ENCODE assay signal across 9 mouse cellular contexts in the genomic region with DNA sequence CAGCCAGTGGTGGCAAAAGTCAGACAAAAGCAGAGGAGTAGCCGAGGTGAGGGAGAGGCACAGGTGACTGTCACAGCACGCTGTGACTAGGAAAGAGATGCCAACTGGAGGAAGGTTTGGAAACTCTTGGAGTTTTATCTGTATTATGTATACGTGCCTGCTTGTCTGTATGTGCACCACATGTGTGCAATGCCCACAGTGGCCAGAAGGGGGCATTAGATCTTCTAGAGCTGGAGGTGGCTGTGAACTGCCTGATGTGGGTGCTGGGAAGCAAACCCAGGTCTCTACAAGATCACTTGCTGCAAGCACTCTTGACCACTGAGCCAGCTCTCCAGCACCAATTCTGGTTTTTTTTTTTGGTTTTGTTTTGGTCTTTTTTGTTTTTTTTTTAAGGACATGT. TPM values are rescaled to one million over a fixed set of nuclear protein-coding genes. Genes with fewer than 3 reads are reported as not detected.
DNase-seq lines count a peak whose midpoint lies in the region; ATAC-seq and TF ChIP-seq lines count a peak whose summit lies in the region.
"Had no signal": no experiment of that assay in that cellular context is flagged by ENCODE, and none has a peak within 500 bp of the region (broad histone marks: within the 10 kb centered on the region; RNA-seq: fewer than 3 reads in every experiment).

No protein-coding gene starts in this region.

- no peak overlapping the region for H3K4me2 ChIP-seq in midbrain, embryonic 11.5 days
- no peak overlapping the region for H3K4me2 ChIP-seq in midbrain, embryonic 16.5 days (ENCODE audit: low read length)
- no peak overlapping the region for H3K4me2 ChIP-seq in stomach, embryonic 15.5 days
- H3K4me2 ChIP-seq: forebrain, embryonic 12.5 days had no signal

- no peak for TF ChIP-seq POLR2A in kidney, adult 2 months (IDR thresholded peaks at IDR 0.05; ENCODE audit: low read depth, low read length)

- no peak for ATAC-seq in midbrain, embryonic 11.5 days (ENCODE audit: low FRiP score)
- ATAC-seq in midbrain, embryonic 16.5 days: no peak
- ATAC-seq in stomach, embryonic 15.5 days (ENCODE audit: insufficient read depth, low FRiP score, low read depth): no peak
- ATAC-seq in activated CD4-positive, CD25-positive, alpha-beta regulatory T cell, adult 4 months: no peak

- WGBS in kidney, adult 2 months: 98% methylated on average over 3 of the region's 3 CpGs
- WGBS in midbrain, embryonic 11.5 days: 94% methylated on average over 3 of the region's 3 CpGs
- 97% methylated on average over 3 of the region's 3 CpGs for WGBS in midbrain, embryonic 16.5 days
- WGBS in stomach, embryonic 15.5 days: 88% methylated on average over 3 of the region's 3 CpGs

- no peaks in the 10 kb centered on the region for H3K27me3 ChIP-seq in kidney, adult 2 months (replicated peaks; ENCODE audit: control insufficient read depth, insufficient read depth, low read length)
- H3K27me3 ChIP-seq in midbrain, embryonic 11.5 days (ENCODE audit: control insufficient read depth, insufficient read depth, low read length): no peaks in the 10 kb centered on the region
- H3K27me3 ChIP-seq in midbrain, embryonic 16.5 days (ENCODE audit: control insufficient read depth, insufficient read depth, low read depth, low read length): no peaks in the 10 kb centered on the region
- H3K27me3 ChIP-seq in stomach, embryonic 15.5 days (replicated peaks): no peaks in the 10 kb centered on the region
- H3K27me3 ChIP-seq: forebrain, embryonic 12.5 days had no signal

- no peaks in the 10 kb centered on the region for H3K9me3 ChIP-seq in midbrain, embryonic 11.5 days (ENCODE audit: control insufficient read depth, low read length)
- H3K9me3 ChIP-seq in midbrain, embryonic 16.5 days (replicated peaks; ENCODE audit: control insufficient read depth, low read length, poor library complexity, severe bottlenecking): no peaks in the 10 kb centered on the region
- H3K9me3 ChIP-seq in stomach, embryonic 15.5 days: no peaks in the 10 kb centered on the region
- H3K9me3 ChIP-seq: forebrain, embryonic 12.5 days had no signal

- 0 out of 2 replicates have a peak, but pooled peaks have one; percentile 21 for TF ChIP-seq CTCF in kidney, adult 2 months (conservative IDR thresholded peaks at IDR 0.05; ENCODE audit: insufficient read depth, insufficient read length, low read depth, low read length)

- no peak for DNase-seq in kidney, adult 2 months
- DNase-seq in kidney, postnatal 10 days: no peak
- peak; percentile 81 for DNase-seq in midbrain, embryonic 11.5 days (ENCODE audit: low spot score, missing footprints)
- peak; percentile 88 for DNase-seq in ZHBTc4 (ENCODE audit: low read depth, low spot score)
- no peak for DNase-seq in spleen, postnatal 14 days (ENCODE audit: low spot score in 2 of 2)

- H3K9ac ChIP-seq in midbrain, embryonic 11.5 days (ENCODE audit: low read length): no peak overlapping the region
- no peak overlapping the region for H3K9ac ChIP-seq in midbrain, embryonic 16.5 days (ENCODE audit: low read depth, low read length)
- H3K9ac ChIP-seq in stomach, embryonic 15.5 days: no peak overlapping the region
- H3K9ac ChIP-seq: forebrain, embryonic 12.5 days had no signal

- H3K27ac ChIP-seq in kidney, adult 2 months (ENCODE audit: insufficient read depth, low read depth, low read length): peak overlapping the region; percentile 51
- no peak overlapping the region for H3K27ac ChIP-seq in midbrain, embryonic 11.5 days (ENCODE audit: low read depth, low read length)
- no peak overlapping the region for H3K27ac ChIP-seq in midbrain, embryonic 16.5 days (ENCODE audit: low read length)
- H3K27ac ChIP-seq in stomach, embryonic 15.5 days: peak overlapping the region; percentile 31; the same call in 1 of the 2 replicates
- H3K27ac ChIP-seq: forebrain, embryonic 12.5 days had no signal

- peaks cover 61% of the 10 kb centered on the region for H3K4me1 ChIP-seq in kidney, adult 2 months (ENCODE audit: control insufficient read depth, insufficient read depth, low read length)
- H3K4me1 ChIP-seq in midbrain, embryonic 11.5 days (ENCODE audit: control insufficient read depth, insufficient read depth, low read length): peaks cover 35% of the 10 kb centered on the region
- H3K4me1 ChIP-seq in midbrain, embryonic 16.5 days (ENCODE audit: control insufficient read depth, insufficient read depth, low read length): peaks cover 20% of the 10 kb centered on the region
- H3K4me1 ChIP-seq in stomach, embryonic 15.5 days: peaks cover 55% of the 10 kb centered on the region

- no peaks in the 10 kb centered on the region; the same call in 1 of the 2 replicates for H3K36me3 ChIP-seq in kidney, adult 2 months (ENCODE audit: control insufficient read depth, insufficient read depth, low read length)
- H3K36me3 ChIP-seq in midbrain, embryonic 11.5 days (ENCODE audit: control insufficient read depth, insufficient read depth, low read length): peaks cover 15% of the 10 kb centered on the region
- peaks cover 13% of the 10 kb centered on the region for H3K36me3 ChIP-seq in midbrain, embryonic 16.5 days (ENCODE audit: control insufficient read depth, insufficient read depth, low read length)
- peaks cover 36% of the 10 kb centered on the region; the same call in 1 of the 2 replicates for H3K36me3 ChIP-seq in stomach, embryonic 15.5 days

- no peak overlapping the region for H3K4me3 ChIP-seq in kidney, adult 2 months (ENCODE audit: insufficient read depth, low read depth, low read length)
- H3K4me3 ChIP-seq in midbrain, embryonic 11.5 days (ENCODE audit: low read depth, low read length): no peak overlapping the region
- H3K4me3 ChIP-seq in midbrain, embryonic 16.5 days (ENCODE audit: low read depth, low read length): no peak overlapping the region
- no peak overlapping the region for H3K4me3 ChIP-seq in stomach, embryonic 15.5 days (replicated peaks)
- H3K4me3 ChIP-seq: forebrain, embryonic 12.5 days had no signal

RNA-seq across cellular contexts. Expression of a gene that starts 20.5 kb away (rescaled TPM):
- polyA plus RNA-seq in kidney, adult 2 months (2012; rRNA removed): 89.9 and 114 TPM in 2 replicates
- 60.1 and 63.5 TPM in 2 replicates for polyA plus RNA-seq in midbrain, embryonic 11.5 days (2014; fragmentation: Nextera tagmentation; extraction: Ambion mirVana)
- 78.9 and 85.5 TPM in 2 replicates for polyA plus RNA-seq in midbrain, embryonic 16.5 days (2015; fragmentation: Nextera tagmentation; extraction: Ambion mirVana)
- polyA plus RNA-seq in stomach, embryonic 15.5 days (2015; fragmentation: Nextera tagmentation; extraction: Ambion mirVana): 79.2 and 85.6 TPM in 2 replicates
- polyA plus RNA-seq in activated CD4-positive, CD25-positive, alpha-beta regulatory T cell, adult 4 months (2017; shearing (Covaris generic)): under 1 TPM; 0.31 to 0.34 TPM

Comparison
In these comparisons a context has a peak if more than half of its experiments do, and no peak if none do; other contexts are left out.
1. DNase-seq: peak in midbrain, embryonic 11.5 days (single experiment) and ZHBTc4 (single experiment); none in kidney, adult 2 months (single experiment), kidney, postnatal 10 days (single experiment) and spleen, postnatal 14 days (0 of 2).
2. H3K27ac ChIP-seq: peak in kidney, adult 2 months (single experiment) and stomach, embryonic 15.5 days (single experiment); none in midbrain, embryonic 11.5 days (single experiment) and midbrain, embryonic 16.5 days (single experiment).
3. RNA of a gene that starts 20.5 kb away (polyA plus RNA-seq): 89.9 to 114 TPM in kidney, adult 2 months, 79.2 to 85.6 TPM in stomach, embryonic 15.5 days, 78.9 to 85.5 TPM in midbrain, embryonic 16.5 days and 60.1 to 63.5 TPM in midbrain, embryonic 11.5 days; 0.31 to 0.34 TPM in activated CD4-positive, CD25-positive, alpha-beta regulatory T cell, adult 4 months; every median in the first group is over 10 times any median in the second.